Mouse (Mus musculus) midbrain, embryonic 11.5 days (tissue): ENCODE measurements at regions not wholly inside any gene's neighbourhood (a gene's known extent, or its start where the extent isn't known, plus 50 kb on each side); places are given as distances from the start of the nearest gene placed in this dataset.
A peak's percentile ranks its signal among the peaks of the same experiment; 100 is the strongest.

Source experiments
- ATAC-seq: fragments of 200-750 bp; cut with Nextera tagmentation; 2 replicates; pipeline ENCODE4 v1.8.0; 2017; ENCODE audit warnings: moderate TSS enrichment, moderate library complexity; ENCODE audit not compliant: low FRiP score
- DNase-seq: peaks from one replicate; pipeline ENCODE4 v3.0.0; 2015; ENCODE audit warnings: low spot score; ENCODE audit errors: missing footprints
- H3K27ac ChIP-seq: fragments of 300-500 bp; sonication (generic); 2 replicates; pipeline ENCODE4 v1.5.1; 2014; ENCODE audit warnings: low read depth, low read length
- H3K27me3 ChIP-seq: fragments of 300-500 bp; sonication (generic); 2 replicates; pipeline ENCODE4 v1.6.1; 2014; ENCODE audit warnings: mild to moderate bottlenecking, low read length, moderate library complexity, mixed read lengths; ENCODE audit not compliant: control insufficient read depth, insufficient read depth
- H3K36me3 ChIP-seq: fragments of 300-500 bp; sonication (generic); 2 replicates; pipeline ENCODE4 v1.6.1; 2014; ENCODE audit warnings: mild to moderate bottlenecking, low read length, moderate library complexity, mixed read lengths; ENCODE audit not compliant: control insufficient read depth, insufficient read depth
- H3K4me1 ChIP-seq: fragments of 300-500 bp; sonication (generic); 2 replicates; pipeline ENCODE4 v1.6.1; 2014; ENCODE audit warnings: low read length; ENCODE audit not compliant: control insufficient read depth, insufficient read depth
- H3K4me2 ChIP-seq: fragments of 300-500 bp; sonication (generic); 2 replicates; pipeline ENCODE4 v1.6.1; 2014; ENCODE audit warnings: mild to moderate bottlenecking, moderate library complexity
- H3K4me3 ChIP-seq: fragments of 300-500 bp; sonication (generic); 2 replicates; pipeline ENCODE4 v1.5.1; 2014; ENCODE audit warnings: low read depth, low read length
- H3K9ac ChIP-seq: fragments of 300-500 bp; sonication (generic); 2 replicates; pipeline ENCODE4 v1.6.1; 2014; ENCODE audit warnings: low read length
- H3K9me3 ChIP-seq: fragments of 300-500 bp; sonication (generic); 2 replicates; pipeline ENCODE4 v1.6.1; 2016; ENCODE audit warnings: low read length; ENCODE audit not compliant: control insufficient read depth
- WGBS: fragments of 180-500 bp; shearing (Covaris S2); extraction: QIAGEN DNeasy Blood & Tissue Kit; methylation state at CpG from one replicate; pipeline ENCODE4 v1.1.7; 2014; 5-methylcytosine and 5-hydroxymethylcytosine counted together

DNA sequence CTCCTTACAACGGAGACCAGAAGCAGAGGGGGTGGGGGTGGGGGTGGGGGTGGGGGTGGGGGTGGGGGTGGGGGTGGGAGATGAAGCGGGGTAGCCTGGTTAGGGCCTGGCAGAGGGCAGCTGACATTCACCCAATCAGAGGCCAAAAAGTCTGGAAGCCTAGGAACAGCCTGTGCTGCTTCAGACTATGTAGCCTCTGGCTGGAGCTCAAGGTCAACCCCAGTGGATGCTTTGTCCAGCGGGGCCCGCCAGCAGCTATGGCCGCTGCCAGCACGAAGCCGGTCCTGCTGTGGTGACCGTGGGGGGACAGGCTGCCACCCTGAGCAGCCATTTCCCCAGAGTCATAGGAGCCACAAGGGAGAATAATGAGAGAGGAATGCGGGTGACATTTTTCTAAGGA is 143.3 kb downstream of the Mn1 start:
- DNase-seq (no peak), ATAC-seq (no peak)
- no peaks in the 10 kb centered on the region for H3K9me3 ChIP-seq
- H3K27ac ChIP-seq = no peak overlapping the region
- H3K36me3 ChIP-seq = no peaks in the 10 kb centered on the region
- H3K4me2 ChIP-seq = no peak overlapping the region
- H3K9ac ChIP-seq = no peak overlapping the region
- WGBS = 59% methylated on average over 9 of the region's 9 CpGs
- H3K4me3 ChIP-seq = no peak overlapping the region
- no peaks in the 10 kb centered on the region; the same call in 1 of the 2 replicates for H3K27me3 ChIP-seq
- H3K4me1 ChIP-seq = peaks cover 16% of the 10 kb centered on the region

DNA sequence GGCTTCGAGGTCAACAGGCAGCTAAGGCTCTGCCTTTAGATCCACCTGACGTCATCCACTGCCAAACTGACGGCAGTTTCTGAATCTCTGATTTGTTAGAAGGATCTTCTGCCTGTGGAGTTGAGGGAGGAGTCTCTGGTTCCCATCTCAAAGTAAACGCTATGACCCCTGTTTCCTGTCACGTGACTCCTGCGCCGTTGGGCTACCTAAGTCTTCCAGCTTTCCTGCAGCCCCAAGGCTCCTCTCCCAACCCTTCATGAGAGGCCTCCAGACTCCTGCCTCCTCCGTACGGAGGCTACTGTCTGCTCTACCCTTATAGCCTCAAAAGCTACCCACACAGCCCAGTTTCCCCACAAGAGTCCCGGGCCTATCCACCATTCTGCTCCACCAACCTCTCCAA is 144.1 kb downstream of the Mn1 start:
- no peak overlapping the region for H3K27ac ChIP-seq
- H3K9ac ChIP-seq = no peak overlapping the region
- no peak for ATAC-seq
- WGBS = 86% methylated on average over 10 of the region's 10 CpGs
- H3K9me3 ChIP-seq = no peaks in the 10 kb centered on the region
- H3K4me3 ChIP-seq = no peak overlapping the region
- peaks cover 8% of the 10 kb centered on the region for H3K4me1 ChIP-seq
- H3K4me2 ChIP-seq = no peak overlapping the region
- no peak for DNase-seq
- no peaks in the 10 kb centered on the region for H3K36me3 ChIP-seq
- H3K27me3 ChIP-seq = no peaks in the 10 kb centered on the region; the same call in 1 of the 2 replicates

DNA sequence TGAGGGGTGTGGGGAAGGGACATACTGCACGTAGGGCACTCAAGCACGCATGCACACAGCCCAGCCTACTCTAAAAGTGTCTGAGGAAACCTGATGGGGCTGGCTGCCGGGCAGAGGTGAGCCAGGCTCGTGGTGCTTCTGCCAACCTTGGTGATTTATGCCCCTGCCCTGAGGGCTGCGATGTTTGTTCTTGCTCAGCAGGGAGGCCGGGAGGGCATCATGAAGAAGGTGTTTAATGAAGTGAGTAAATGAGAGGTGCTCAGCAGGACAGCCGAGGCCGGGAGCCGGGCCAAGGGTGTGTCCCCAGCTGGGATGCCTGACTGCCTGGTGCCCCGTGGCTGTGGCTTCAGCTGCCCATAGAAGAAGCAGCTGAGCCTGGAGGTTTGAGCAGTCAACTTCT is 153.7 kb downstream of the Mn1 start:
- peaks cover 16% of the 10 kb centered on the region for H3K4me1 ChIP-seq
- no peak for ATAC-seq
- 37% methylated on average over 10 of the region's 10 CpGs for WGBS
- H3K36me3 ChIP-seq = no peaks in the 10 kb centered on the region
- H3K4me3 ChIP-seq = no peak overlapping the region
- no peak for DNase-seq
- no peak overlapping the region for H3K4me2 ChIP-seq
- no peak overlapping the region for H3K27ac ChIP-seq
- H3K9ac ChIP-seq = no peak overlapping the region
- no peaks in the 10 kb centered on the region; the same call in 1 of the 2 replicates for H3K27me3 ChIP-seq
- H3K9me3 ChIP-seq = no peaks in the 10 kb centered on the region

DNA sequence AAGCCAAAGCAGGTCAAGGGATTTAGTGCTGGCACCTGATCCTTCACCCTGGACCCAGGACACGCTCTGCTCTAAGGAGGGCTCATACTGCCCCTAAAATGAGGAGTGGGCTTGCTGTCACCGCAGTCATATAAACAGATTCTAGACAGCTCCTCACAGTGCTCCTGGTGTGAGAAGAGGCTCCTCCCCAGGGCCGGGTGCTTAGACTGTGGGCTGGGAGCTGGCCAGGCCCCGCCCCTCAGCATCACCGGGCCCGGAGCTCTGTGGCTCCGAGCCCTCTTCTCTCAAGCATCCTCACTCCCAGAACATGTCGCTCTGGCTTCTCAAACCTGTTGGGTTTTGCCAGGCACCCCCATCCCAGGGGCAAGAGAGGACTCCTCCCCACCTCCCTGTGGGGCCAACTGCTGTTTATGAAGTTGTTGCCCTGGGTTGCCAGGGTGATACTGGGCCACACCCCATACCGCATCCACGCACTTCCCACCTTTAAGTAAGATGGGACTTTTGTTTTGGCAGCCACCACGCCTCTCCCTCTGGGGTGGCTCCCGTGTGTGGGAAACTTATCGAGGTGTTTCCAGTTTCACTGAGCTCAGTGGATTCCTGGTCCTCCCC is 156.2 kb downstream of the Mn1 start:
- no peak overlapping the region for H3K4me2 ChIP-seq
- no peak overlapping the region for H3K4me3 ChIP-seq
- WGBS = 17% methylated on average over 13 of the region's 13 CpGs
- H3K27ac ChIP-seq = no peak overlapping the region
- ATAC-seq (no peak), DNase-seq (no peak)
- no peaks in the 10 kb centered on the region for H3K36me3 ChIP-seq
- H3K27me3 ChIP-seq = no peaks in the 10 kb centered on the region; the same call in 1 of the 2 replicates
- H3K9me3 ChIP-seq = no peaks in the 10 kb centered on the region
- H3K4me1 ChIP-seq = peaks cover 36% of the 10 kb centered on the region
- no peak overlapping the region for H3K9ac ChIP-seq

DNA sequence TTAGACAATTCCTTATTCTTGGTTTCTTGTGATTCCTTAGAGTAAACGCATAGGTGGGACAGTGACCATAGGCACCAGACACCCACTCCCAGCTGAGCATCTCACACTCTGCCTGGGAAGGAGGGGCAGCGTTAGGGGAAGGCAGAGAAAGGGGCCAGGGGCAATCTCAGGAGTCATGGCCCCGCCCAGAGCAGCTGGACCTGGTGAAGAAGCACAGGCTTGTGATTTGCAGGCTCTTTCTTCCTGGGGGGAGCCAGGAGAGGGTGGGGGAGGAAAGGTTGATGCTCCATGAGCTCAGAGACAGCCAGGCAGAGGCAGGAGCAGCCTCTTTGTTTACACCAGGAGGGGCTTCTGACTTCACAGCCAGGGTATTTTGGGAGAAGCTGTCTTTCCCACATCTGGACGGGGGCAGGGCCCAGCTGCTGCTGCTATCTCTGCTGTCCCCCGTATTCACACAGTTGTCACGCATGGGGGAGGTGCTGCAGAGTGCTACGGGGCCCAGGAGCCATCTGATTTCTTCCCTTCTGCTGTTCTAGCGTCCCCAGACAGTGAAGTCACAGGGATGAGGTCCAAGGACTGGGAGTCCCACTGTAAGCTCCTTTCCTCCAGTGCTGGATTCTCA is 157.2 kb downstream of the Mn1 start:
- Histone ChIP-seq H3K9ac (peak overlapping the region; percentile 40), H3K36me3 (no peaks in the 10 kb centered on the region), H3K27me3 (no peaks in the 10 kb centered on the region; the same call in 1 of the 2 replicates), H3K9me3 (no peaks in the 10 kb centered on the region), H3K27ac (no peak overlapping the region; the same call in 1 of the 2 replicates), H3K4me1 (peaks cover 45% of the 10 kb centered on the region), H3K4me3 (no peak overlapping the region), H3K4me2 (no peak overlapping the region)
- ATAC-seq = no peak
- no peak for DNase-seq
- 12% methylated on average over 8 of the region's 8 CpGs for WGBS

DNA sequence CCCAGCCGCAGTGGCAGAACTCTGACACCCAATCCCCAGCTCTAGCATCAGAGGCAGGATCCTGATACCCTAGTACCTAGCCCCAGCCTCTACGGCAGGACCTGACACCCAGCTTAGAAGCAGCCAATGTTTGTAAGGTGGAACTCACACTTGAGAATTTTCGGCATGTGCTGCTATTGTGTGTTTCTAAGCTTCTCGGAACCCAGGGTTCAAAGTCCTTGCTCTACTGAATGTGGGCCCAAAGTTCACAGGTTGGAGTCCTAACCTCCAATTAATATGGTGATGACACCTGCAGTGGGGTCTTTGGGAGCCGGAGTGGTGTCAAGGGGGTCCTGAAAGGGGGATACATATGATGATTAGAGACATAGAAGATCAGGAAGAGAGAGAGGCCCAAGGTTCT is 158.2 kb downstream of the Mn1 start:
- DNase-seq (no peak), ATAC-seq (no peak)
- H3K4me1 ChIP-seq = peaks cover 52% of the 10 kb centered on the region
- H3K27me3 ChIP-seq = no peaks in the 10 kb centered on the region; the same call in 1 of the 2 replicates
- H3K36me3 ChIP-seq = no peaks in the 10 kb centered on the region
- WGBS = 86% methylated on average over 5 of the region's 5 CpGs
- H3K9ac ChIP-seq = no peak overlapping the region
- no peaks in the 10 kb centered on the region for H3K9me3 ChIP-seq
- H3K4me2 ChIP-seq = no peak overlapping the region
- no peak overlapping the region for H3K27ac ChIP-seq
- no peak overlapping the region for H3K4me3 ChIP-seq

DNA sequence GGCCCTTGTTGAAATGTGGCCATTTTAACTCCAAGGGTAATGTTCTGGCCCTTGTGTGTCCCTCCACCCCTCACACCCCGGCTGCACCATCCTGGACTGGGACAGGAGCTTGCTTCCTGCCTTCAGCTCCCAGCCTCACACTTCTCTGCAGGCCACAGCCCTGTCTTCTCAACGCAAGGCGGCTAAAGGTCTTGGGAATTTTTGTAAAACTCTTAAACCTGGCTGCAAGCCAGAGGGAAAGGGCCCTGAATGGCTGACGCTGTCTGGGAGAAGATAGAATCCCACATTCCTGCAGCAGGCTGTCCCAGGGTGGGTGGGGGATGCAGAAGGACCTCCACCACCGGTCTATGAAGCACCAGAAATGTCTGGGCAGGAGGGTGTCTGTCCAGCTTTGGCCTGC is 156.3 kb upstream of the Gm26897 start:
- 47% methylated on average over 5 of the region's 5 CpGs for WGBS
- ATAC-seq = no peak

DNA sequence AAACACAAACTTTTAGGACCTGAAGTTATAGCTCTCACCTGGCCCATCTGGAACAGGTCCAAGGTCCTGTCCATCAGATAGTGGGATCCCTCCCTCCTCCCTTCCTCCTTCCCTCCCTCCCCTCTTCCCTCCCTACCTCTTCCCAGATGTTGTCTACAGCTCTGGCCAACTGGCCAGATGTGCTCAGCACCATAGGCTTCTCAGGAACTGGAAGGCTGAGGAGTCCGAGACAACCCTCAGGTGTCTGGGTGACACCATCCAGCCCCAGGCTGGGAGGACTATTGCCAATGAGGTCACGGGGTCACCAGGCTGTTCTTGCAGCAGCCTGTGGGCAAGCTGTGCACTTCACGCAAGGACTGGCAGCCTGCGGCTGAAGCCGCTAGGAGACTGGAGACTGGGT is 155.6 kb upstream of the Gm26897 start:
- no peak overlapping the region for H3K4me3 ChIP-seq
- ATAC-seq (no peak), DNase-seq (no peak)
- H3K36me3 ChIP-seq = no peaks in the 10 kb centered on the region
- no peaks in the 10 kb centered on the region for H3K9me3 ChIP-seq
- H3K27me3 ChIP-seq = no peaks in the 10 kb centered on the region
- peak overlapping the region; percentile 44 for H3K27ac ChIP-seq
- H3K4me2 ChIP-seq = no peak overlapping the region
- peak overlapping the region; percentile 24; the same call in 1 of the 2 replicates for H3K9ac ChIP-seq
- peaks cover 75% of the 10 kb centered on the region for H3K4me1 ChIP-seq
- 26% methylated on average over 5 of the region's 5 CpGs for WGBS

More for the DNA sequence above, 156.3 kb upstream of the Gm26897 start:
- H3K4me1 ChIP-seq = peaks cover 70% of the 10 kb centered on the region
- 0 out of 2 replicates have a peak overlapping the region, but pooled peaks have one; percentile 1 for H3K4me2 ChIP-seq
- no peak for DNase-seq
- H3K4me3 ChIP-seq = no peak overlapping the region
- H3K27ac ChIP-seq = no peak overlapping the region
- no peaks in the 10 kb centered on the region for H3K36me3 ChIP-seq
- H3K9ac ChIP-seq = no peak overlapping the region
- no peaks in the 10 kb centered on the region for H3K27me3 ChIP-seq
- H3K9me3 ChIP-seq = no peaks in the 10 kb centered on the region

DNA sequence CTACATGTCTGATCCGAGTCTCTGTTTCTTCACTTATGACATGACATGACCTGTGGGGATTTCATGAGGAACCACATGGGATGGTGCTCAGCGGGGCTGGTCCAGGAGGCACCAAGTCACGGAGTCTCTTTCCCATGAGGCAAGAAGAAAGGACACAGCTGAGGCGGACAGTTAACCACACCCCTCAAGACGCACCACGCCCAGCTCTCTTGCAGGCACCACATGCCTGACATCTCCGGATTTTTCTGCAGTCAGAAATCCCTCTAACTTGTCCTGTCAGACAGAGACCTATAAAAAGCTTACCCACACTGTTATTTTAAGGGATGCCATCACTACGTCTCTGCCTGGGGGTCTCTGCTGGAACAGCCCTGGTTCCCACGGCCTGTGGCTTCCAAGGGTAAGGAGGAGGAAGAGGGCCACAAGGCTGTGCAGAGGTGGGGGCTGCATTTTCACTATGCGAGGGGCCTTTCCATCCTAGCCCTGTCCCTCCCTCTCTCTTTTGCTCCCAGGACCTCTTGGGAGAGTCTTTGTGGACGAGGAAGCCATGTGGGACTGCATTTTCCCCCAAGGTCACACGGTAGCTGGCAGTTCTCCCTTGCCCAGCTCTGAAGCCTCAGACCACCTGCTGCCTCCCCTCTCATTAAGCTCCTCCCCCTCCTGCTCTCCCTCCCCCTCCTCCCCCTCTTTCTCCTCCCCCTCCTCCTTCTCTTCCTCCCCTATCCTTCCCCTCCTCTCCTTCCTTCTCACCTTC is 154.6 kb upstream of the Gm26897 start:
- Histone ChIP-seq H3K9ac (peak overlapping the region; percentile 36), H3K4me2 (no peak overlapping the region), H3K4me1 (peaks cover 72% of the 10 kb centered on the region), H3K27ac (peak overlapping the region; percentile 72), H3K36me3 (no peaks in the 10 kb centered on the region), H3K4me3 (no peak overlapping the region), H3K9me3 (no peaks in the 10 kb centered on the region), H3K27me3 (no peaks in the 10 kb centered on the region)
- DNase-seq = peak; percentile 93
- peak; percentile 22 for ATAC-seq
- WGBS = 13% methylated on average over 12 of the region's 12 CpGs
